Mouse (Mus musculus) ES-E14 (cell line): ENCODE measurements around the gene Polr2c. TPM values are rescaled to one million over a fixed set of nuclear protein-coding genes. Genes with fewer than 3 reads are reported as not detected.

Source experiments
- DNase-seq: peaks from one replicate; pipeline ENCODE4 v3.0.0-alpha.2; 2013; ENCODE audit warnings: low read depth, low spot score
- H3K27ac ChIP-seq: 2 replicates; pipeline ENCODE4 v1.5.1; 2012; ENCODE audit warnings: low read depth, mild to moderate bottlenecking, low read length, moderate library complexity, mixed read lengths; ENCODE audit not compliant: poor library complexity, insufficient read depth, severe bottlenecking
- H3K36me3 ChIP-seq: 2 replicates; pipeline ENCODE4 v1.6.1; 2012; ENCODE audit warnings: mild to moderate bottlenecking, low read length, moderate library complexity, mixed read lengths; ENCODE audit not compliant: control insufficient read depth, poor library complexity, insufficient read depth, severe bottlenecking
- H3K4me1 ChIP-seq, 2 experiments: fragments of 150-350 bp in 1 of 2; sonication (generic) in 1 of 2; 2 replicates each; pipeline ENCODE4 v1.6.1; 2012; ENCODE audit warnings: low read length in 2 of 2, mild to moderate bottlenecking in 1 of 2, mixed read lengths in 1 of 2; ENCODE audit not compliant: control insufficient read depth in 2 of 2, insufficient read depth in 2 of 2, poor library complexity in 1 of 2
- H3K4me3 ChIP-seq, 2 experiments: fragments of 150-350 bp in 1 of 2; sonication (generic) in 1 of 2; 2 replicates each; pipeline ENCODE4 v1.5.1; 2012; ENCODE audit warnings: low read length in 2 of 2, low read depth in 1 of 2, mild to moderate bottlenecking in 1 of 2, mixed read lengths in 1 of 2; ENCODE audit not compliant: insufficient read depth in 1 of 2, poor library complexity in 1 of 2, severe bottlenecking in 1 of 2
- H3K9ac ChIP-seq: 2 replicates; pipeline ENCODE4 v1.6.1; 2012; ENCODE audit warnings: low read depth, mild to moderate bottlenecking, low read length, mixed read lengths; ENCODE audit not compliant: poor library complexity, insufficient read depth, severe bottlenecking
- H3K9me3 ChIP-seq: fragments of 150-350 bp; sonication (generic); 2 replicates; pipeline ENCODE4 v1.6.1; 2012; ENCODE audit warnings: low read depth, mild to moderate bottlenecking, low read length; ENCODE audit not compliant: control insufficient read depth, insufficient read depth
- CHD2 ChIP-seq: IDR thresholded peaks from 2 replicates; pipeline ENCODE4 v1.6.1; 2014; ENCODE audit warnings: mild to moderate bottlenecking, low read depth, low read length, inconsistent platforms
- HCFC1 ChIP-seq: IDR thresholded peaks from 2 replicates; pipeline ENCODE4 v1.6.1; 2012; ENCODE audit warnings: low read length, inconsistent platforms, borderline replicate concordance; ENCODE audit not compliant: insufficient read depth
- MAFK ChIP-seq: IDR thresholded peaks from 2 replicates; pipeline ENCODE4 v1.6.1; 2014; ENCODE audit warnings: mild to moderate bottlenecking, low read depth, low read length, inconsistent platforms; ENCODE audit not compliant: insufficient read depth
- ZC3H11A ChIP-seq: IDR thresholded peaks from 2 replicates; pipeline ENCODE4 v1.6.1; 2012; ENCODE audit warnings: low read depth, mild to moderate bottlenecking, inconsistent platforms, low read length, borderline replicate concordance
- ZNF384 ChIP-seq: IDR thresholded peaks from 2 replicates; pipeline ENCODE4 v1.6.1; 2012; ENCODE audit warnings: low read depth, low read length, inconsistent platforms
- in situ Hi-C, 2 experiments: fragments of 600-800 bp; cut with MboI; formaldehyde crosslinking; loops; one replicate each; pipeline ENCODE4 v1.15.1; 2025; ENCODE audit warnings: low sequenced_read_pairs in 2 of 2, inconsistent platforms in 1 of 2; ENCODE audit not compliant: unreplicated experiment in 2 of 2
- total RNA-seq: library from RNA; depleted of rRNA; stranded (reverse); fragments of 300-350 nt; gene quantifications from 2 replicates; pipeline ENCODE4 v1.2.3, GENCODE M21; 2012

Polr2c gene
- total RNA-seq, 1 experiment, result 119 TPM

GRCm38 (mm10) chr8:94900617-94901016 is 43.4 kb downstream of the Polr2c start:
- Histone ChIP-seq H3K4me3 (no peak overlapping the region; a peak in 1 of 4 replicates), H3K9ac (no peak overlapping the region; the same call in 1 of the 2 replicates), H3K36me3 (peaks cover 2% of the 10 kb centered on the region; the same call in 1 of the 2 replicates), H3K9me3 (no peaks in the 10 kb centered on the region), H3K4me1 (peaks cover 6 to 21% of the 10 kb centered on the region in 2 experiments; a peak in 3 of 4 replicates), H3K27ac (peak overlapping the region; percentile 23; the same call in 1 of the 2 replicates)
- TF ChIP-seq HCFC1 (no peak), ZC3H11A (no peak), CHD2 (no peak), ZNF384 (no peak), MAFK (no peak)
- in situ Hi-C loops, result no loop called here
- DNase-seq, result no peak

GRCm38 (mm10) chr8:94901031-94901430 is 43.8 kb downstream of the Polr2c start:
- TF ChIP-seq ZNF384 (no peak), HCFC1 (no peak), ZC3H11A (no peak), MAFK (no peak), CHD2 (no peak)
- Histone ChIP-seq H3K4me3 (no peak overlapping the region; a peak in 1 of 4 replicates), H3K9me3 (no peaks in the 10 kb centered on the region), H3K27ac (peak overlapping the region; percentile 23; the same call in 1 of the 2 replicates), H3K9ac (peak overlapping the region; percentile 53; the same call in 1 of the 2 replicates), H3K4me1 (peaks cover 6 to 21% of the 10 kb centered on the region in 2 experiments; a peak in 3 of 4 replicates), H3K36me3 (peaks cover 5% of the 10 kb centered on the region; the same call in 1 of the 2 replicates)
- DNase-seq, result no peak
- in situ Hi-C loops, result no loop called here

- Histone ChIP-seq H3K36me3 (peaks cover 9% of the 10 kb centered on the region; the same call in 1 of the 2 replicates), H3K27ac (no peak overlapping the region), H3K9me3 (no peaks in the 10 kb centered on the region), H3K9ac (no peak overlapping the region), H3K4me3 (no peak overlapping the region), H3K4me1 (peaks cover 5 to 21% of the 10 kb centered on the region in 2 experiments; a peak in 3 of 4 replicates)
- in situ Hi-C loops, result no loop called here
- TF ChIP-seq ZNF384 (no peak), MAFK (no peak), ZC3H11A (no peak), HCFC1 (no peak), CHD2 (no peak)
- no peak for DNase-seq
Measured at GRCm38 (mm10) chr8:94903709-94904108, 46.5 kb downstream of the Polr2c start.

GRCm38 (mm10) chr8:94904450-94905175 is 47.4 kb downstream of the Polr2c start:
- no peak for DNase-seq
- in situ Hi-C loops, result no loop called here
- peaks cover under 1 to 19% of the 10 kb centered on the region in 2 experiments; a peak in 2 of 4 replicates for H3K4me1 ChIP-seq
- H3K9ac ChIP-seq, result no peak overlapping the region
- TF ChIP-seq MAFK, result no peak
- H3K4me3 ChIP-seq, result no peak overlapping the region
- no peak overlapping the region; the same call in 1 of the 2 replicates for H3K27ac ChIP-seq
- no peaks in the 10 kb centered on the region for H3K9me3 ChIP-seq
- H3K36me3 ChIP-seq, result peaks cover 9% of the 10 kb centered on the region; the same call in 1 of the 2 replicates
